Mouse (Mus musculus) thymus, adult 2 months (tissue): Measurements from ENCODE around the gene Efnb2. TPM values are rescaled to one million over a fixed set of nuclear protein-coding genes. Genes with fewer than 3 reads are reported as not detected.

ENCODE experiments used
- DNase-seq: peaks from one replicate; pipeline ENCODE4 v3.0.0; 2021
- H3K27ac ChIP-seq: fragments of 200-500 bp; 2 replicates; pipeline ENCODE4 v1.5.1; 2012; ENCODE audit warnings: low read length, control low read depth; ENCODE audit not compliant: control insufficient read depth, insufficient read depth
- H3K27me3 ChIP-seq: fragments of 200-500 bp; 2 replicates; pipeline ENCODE4 v1.6.1; 2012; ENCODE audit warnings: mild to moderate bottlenecking, low read length, moderate library complexity, mixed read lengths; ENCODE audit not compliant: control insufficient read depth, insufficient read depth
- H3K36me3 ChIP-seq: fragments of 200-500 bp; 2 replicates; pipeline ENCODE4 v1.6.1; 2012; ENCODE audit warnings: mild to moderate bottlenecking, low read length, moderate library complexity; ENCODE audit not compliant: control insufficient read depth, insufficient read depth
- H3K4me1 ChIP-seq: fragments of 200-500 bp; replicated peaks from 2 replicates; pipeline ENCODE4 v1.6.1; 2012; ENCODE audit warnings: low read length; ENCODE audit not compliant: control insufficient read depth, insufficient read depth
- H3K4me3 ChIP-seq: fragments of 200-500 bp; 2 replicates; pipeline ENCODE4 v1.5.1; 2012; ENCODE audit warnings: mild to moderate bottlenecking, low read length, control low read depth, moderate library complexity; ENCODE audit not compliant: control insufficient read depth, insufficient read depth
- CTCF ChIP-seq: fragments of 200-500 bp; IDR thresholded peaks from 2 replicates; pipeline ENCODE4 v1.5.1; 2012; ENCODE audit warnings: mild to moderate bottlenecking, control low read depth, low read length, moderate library complexity, borderline replicate concordance; ENCODE audit not compliant: control insufficient read depth, poor library complexity, insufficient read depth; ENCODE audit errors: extremely low read depth
- POLR2A ChIP-seq: fragments of 200-500 bp; IDR thresholded peaks from 2 replicates; pipeline ENCODE4 v1.6.1; 2012; ENCODE audit warnings: mild to moderate bottlenecking, low read length, control low read depth, moderate library complexity; ENCODE audit not compliant: control insufficient read depth, poor library complexity, insufficient read depth; ENCODE audit errors: extremely low read depth
- WGBS: fragments of 180-500 bp; shearing (Covaris S2); methylation state at CpG from one replicate; pipeline ENCODE4 v1.1.7; 2018; 5-methylcytosine and 5-hydroxymethylcytosine counted together
- polyA plus RNA-seq: library from polyadenylated mRNA; depleted of rRNA; stranded (reverse); fragments of >200 nt; gene quantifications from 2 replicates; pipeline ENCODE4 v1.2.3, GENCODE M21; 2012; rRNA removed

The Efnb2 gene
- polyA plus RNA-seq, 1 experiment = 17.8 TPM

GRCm38 (mm10) chr8:8569280-8569679 is 91.8 kb downstream of the Efnb2 start:
- H3K36me3 ChIP-seq = no peaks in the 10 kb centered on the region
- no peak overlapping the region for H3K4me3 ChIP-seq
- no peak overlapping the region for H3K27ac ChIP-seq
- WGBS = 94% methylated on average over 10 of the region's 10 CpGs
- H3K27me3 ChIP-seq = no peaks in the 10 kb centered on the region
- no peak for DNase-seq
- no peaks in the 10 kb centered on the region for H3K4me1 ChIP-seq
- TF ChIP-seq CTCF = no peak
- no peak for TF ChIP-seq POLR2A

GRCm38 (mm10) chr8:8568215-8568773 is 92.7 kb downstream of the Efnb2 start:
- TF ChIP-seq POLR2A (no peak), CTCF (no peak)
- no peak overlapping the region for H3K4me3 ChIP-seq
- WGBS = 93% methylated on average over 9 of the region's 9 CpGs
- DNase-seq = no peak
- no peaks in the 10 kb centered on the region for H3K36me3 ChIP-seq
- no peak overlapping the region for H3K27ac ChIP-seq
- H3K27me3 ChIP-seq = no peaks in the 10 kb centered on the region
- no peaks in the 10 kb centered on the region for H3K4me1 ChIP-seq

Other genes starting within 250 kb of the Efnb2 start
- 56.9 and 69.4 TPM in 2 replicates for gene Arglu1, start 29.3 kb upstream of the Efnb2 start, polyA plus RNA-seq